Mouse (Mus musculus) liver, postnatal 0 days (tissue): ENCODE results near the gene Cars2. TPM values are rescaled to one million over a fixed set of nuclear protein-coding genes. Genes with fewer than 3 reads are reported as not detected.

Experiments used
- ATAC-seq: fragments of 200-750 bp; cut with Nextera tagmentation; 2 replicates; pipeline ENCODE4 v1.8.0; 2017; ENCODE audit warnings: mild to moderate bottlenecking, moderate library complexity
- DNase-seq: peaks from one replicate; pipeline ENCODE4 v3.0.0-alpha.2; 2016
- H3K27ac ChIP-seq: fragments of 300-500 bp; sonication (generic); 2 replicates; pipeline ENCODE4 v1.5.1; 2014; ENCODE audit warnings: antibody characterized with exemption, moderate library complexity, mild to moderate bottlenecking, low read depth
- H3K27me3 ChIP-seq: fragments of 300-500 bp; sonication (generic); 2 replicates; pipeline ENCODE4 v1.6.1; 2014; ENCODE audit warnings: low read length, control low read depth, mixed read lengths; ENCODE audit not compliant: insufficient read depth
- H3K36me3 ChIP-seq: fragments of 300-500 bp; sonication (generic); replicated peaks from 2 replicates; pipeline ENCODE4 v1.6.1; 2014; ENCODE audit warnings: mild to moderate bottlenecking, control low read depth, low read length, moderate library complexity, mixed read lengths; ENCODE audit not compliant: insufficient read depth
- H3K4me1 ChIP-seq: fragments of 300-500 bp; sonication (generic); 2 replicates; pipeline ENCODE4 v1.6.1; 2014; ENCODE audit warnings: antibody characterized with exemption, mild to moderate bottlenecking, control low read depth; ENCODE audit not compliant: insufficient read depth
- H3K4me2 ChIP-seq: fragments of 300-500 bp; sonication (generic); 2 replicates; pipeline ENCODE4 v1.6.1; 2014; ENCODE audit warnings: low read depth, mild to moderate bottlenecking, low read length, moderate library complexity, mixed read lengths
- H3K4me3 ChIP-seq: fragments of 300-500 bp; sonication (generic); 2 replicates; pipeline ENCODE4 v1.5.1; 2014; ENCODE audit warnings: low read depth, low read length
- H3K9ac ChIP-seq: fragments of 300-500 bp; sonication (generic); replicated peaks from 2 replicates; pipeline ENCODE4 v1.6.1; 2014; ENCODE audit warnings: mild to moderate bottlenecking, moderate library complexity
- H3K9me3 ChIP-seq: fragments of 300-500 bp; sonication (generic); 2 replicates; pipeline ENCODE4 v1.6.1; 2016; ENCODE audit warnings: mild to moderate bottlenecking, control low read depth, low read length, mixed read lengths
- CTCF ChIP-seq: sonication (generic); IDR thresholded peaks from 2 replicates; pipeline ENCODE4 v1.5.1; 2016; ENCODE audit warnings: antibody characterized with exemption, low read depth
- EP300 ChIP-seq: IDR thresholded peaks from 2 replicates; pipeline ENCODE4 v1.6.1; 2016; ENCODE audit warnings: antibody characterized with exemption, low read depth, mild to moderate bottlenecking
- WGBS: fragments of 180-500 bp; shearing (Covaris S2); extraction: QIAGEN DNeasy Blood & Tissue Kit; methylation state at CpG from one replicate; pipeline ENCODE4 v1.1.7; 2014; ENCODE audit not compliant: insufficient replicate concordance; 5-methylcytosine and 5-hydroxymethylcytosine counted together
- polyA plus RNA-seq: library from polyadenylated mRNA; unstranded; fragments of >200 nt; fragmentation: Nextera tagmentation; extraction: Ambion mirVana; gene quantifications from 2 replicates; pipeline ENCODE4 v1.2.1, GENCODE M21; 2015

Gene Cars2
- polyA plus RNA-seq, 1 experiment from 2014 or later = 8.4 TPM

DNA sequence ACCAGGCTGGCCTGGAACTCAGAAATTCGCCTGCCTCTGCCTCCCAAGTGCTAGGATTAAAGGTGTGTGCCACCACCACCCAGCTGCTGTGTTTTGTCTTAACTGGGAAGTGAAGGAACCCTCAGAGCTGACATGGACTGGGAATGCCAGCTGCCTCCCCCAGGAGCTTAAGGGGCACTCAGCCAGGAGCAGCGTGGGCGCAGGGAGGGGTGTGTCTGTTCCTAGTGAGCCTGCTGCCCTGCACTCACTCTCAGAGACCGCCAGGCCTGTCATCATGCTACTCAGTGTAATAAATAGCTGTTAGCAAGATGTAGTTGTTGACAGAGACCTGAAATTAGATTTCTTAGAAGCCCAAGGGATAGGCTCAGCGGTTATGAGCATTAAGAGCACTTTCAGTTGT is 39.6 kb downstream of the Cars2 start:
- Histone ChIP-seq H3K4me1 (no peaks in the 10 kb centered on the region), H3K27me3 (no peaks in the 10 kb centered on the region), H3K4me2 (no peak overlapping the region), H3K36me3 (peaks cover 76% of the 10 kb centered on the region), H3K27ac (no peak overlapping the region), H3K9ac (no peak overlapping the region), H3K9me3 (no peaks in the 10 kb centered on the region), H3K4me3 (no peak overlapping the region)
- DNase-seq = no peak
- 84% methylated on average over 5 of the region's 5 CpGs for WGBS
- ATAC-seq = no peak
- no peak for TF ChIP-seq EP300
- TF ChIP-seq CTCF = no peak

- 84% methylated on average over 10 of the region's 10 CpGs for WGBS
- TF ChIP-seq EP300 = no peak
- no peak for TF ChIP-seq CTCF
These were observed 41.7 kb downstream of the Cars2 start for GRCm38 (mm10) chr8:11508880-11509279.

GRCm38 (mm10) chr8:11506802-11507201 is 43.8 kb downstream of the Cars2 start:
- DNase-seq = peak; percentile 79
- TF ChIP-seq EP300 (no peak), CTCF (peak; percentile 81)
- Histone ChIP-seq H3K4me3 (no peak overlapping the region), H3K27ac (no peak overlapping the region), H3K9ac (no peak overlapping the region), H3K4me2 (no peak overlapping the region), H3K27me3 (no peaks in the 10 kb centered on the region), H3K36me3 (peaks cover 80% of the 10 kb centered on the region), H3K4me1 (no peaks in the 10 kb centered on the region), H3K9me3 (no peaks in the 10 kb centered on the region)
- 60% methylated on average over 6 of the region's 6 CpGs for WGBS
- ATAC-seq = peak; percentile 64

More at GRCm38 (mm10) chr8:11508880-11509279, 41.7 kb downstream of the Cars2 start:
- no peak overlapping the region for H3K9ac ChIP-seq
- peaks cover 90% of the 10 kb centered on the region for H3K36me3 ChIP-seq
- ATAC-seq = no peak
- H3K27me3 ChIP-seq = no peaks in the 10 kb centered on the region
- H3K27ac ChIP-seq = no peak overlapping the region
- DNase-seq = no peak
- H3K4me1 ChIP-seq = no peaks in the 10 kb centered on the region
- H3K4me3 ChIP-seq = no peak overlapping the region
- no peak overlapping the region for H3K4me2 ChIP-seq
- no peaks in the 10 kb centered on the region for H3K9me3 ChIP-seq

DNA sequence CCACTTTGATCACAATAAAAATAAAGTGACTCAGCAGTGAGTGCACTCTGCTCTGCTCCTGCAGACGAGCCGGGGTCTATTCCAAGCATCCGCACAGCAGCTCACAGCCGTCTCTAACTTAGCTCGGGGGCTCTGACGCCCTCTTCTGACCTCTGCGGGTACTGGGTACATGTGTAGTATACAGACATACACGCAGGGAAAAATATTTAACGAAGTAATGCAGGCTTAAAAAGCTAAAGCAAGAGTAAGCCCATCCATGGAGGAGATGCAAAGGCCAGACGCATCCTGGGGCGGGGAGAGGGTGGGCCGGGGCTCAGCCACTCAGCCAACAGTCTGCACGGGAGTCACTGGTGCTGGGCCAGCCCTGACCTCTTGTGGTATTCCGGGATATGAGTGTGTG is 44.5 kb downstream of the Cars2 start:
- DNase-seq = no peak
- 78% methylated on average over 14 of the region's 14 CpGs for WGBS
- H3K9me3 ChIP-seq = no peaks in the 10 kb centered on the region
- H3K27ac ChIP-seq = no peak overlapping the region
- H3K36me3 ChIP-seq = peaks cover 73% of the 10 kb centered on the region
- no peak overlapping the region for H3K4me3 ChIP-seq
- H3K9ac ChIP-seq = no peak overlapping the region
- no peak overlapping the region for H3K4me2 ChIP-seq
- H3K4me1 ChIP-seq = no peaks in the 10 kb centered on the region
- no peaks in the 10 kb centered on the region for H3K27me3 ChIP-seq
- no peak for ATAC-seq
- TF ChIP-seq CTCF = no peak
- TF ChIP-seq EP300 = no peak

GRCm38 (mm10) chr8:11503476-11504232 is 46.9 kb downstream of the Cars2 start:
- no peak for DNase-seq
- H3K36me3 ChIP-seq = peaks cover 52% of the 10 kb centered on the region

GRCm38 (mm10) chr8:11498786-11499485 is 51.6 kb downstream of the Cars2 start:
- Histone ChIP-seq H3K4me3 (peak overlapping the region; percentile 88; the same call in 1 of the 2 replicates), H3K4me1 (peaks cover 18% of the 10 kb centered on the region), H3K9me3 (no peaks in the 10 kb centered on the region), H3K9ac (no peak overlapping the region), H3K36me3 (peaks cover 10% of the 10 kb centered on the region), H3K27ac (no peak overlapping the region), H3K4me2 (peak overlapping the region; percentile 76), H3K27me3 (no peaks in the 10 kb centered on the region)
- no peak for DNase-seq
- 72% methylated on average over 4 of the region's 4 CpGs for WGBS
- ATAC-seq = no peak
- no peak for TF ChIP-seq EP300
- no peak for TF ChIP-seq CTCF

More at GRCm38 (mm10) chr8:11503476-11504232, 46.9 kb downstream of the Cars2 start:
- Histone ChIP-seq H3K27ac (no peak overlapping the region), H3K27me3 (no peaks in the 10 kb centered on the region), H3K9me3 (no peaks in the 10 kb centered on the region), H3K4me3 (no peak overlapping the region), H3K4me2 (no peak overlapping the region), H3K4me1 (peaks cover 3% of the 10 kb centered on the region), H3K9ac (no peak overlapping the region)
- no peak for ATAC-seq
- WGBS = 77% methylated on average over 13 of the region's 13 CpGs
- TF ChIP-seq CTCF (no peak), EP300 (no peak)
